Mouse (Mus musculus) cortical plate, adult 2 months (tissue): ENCODE data around the gene Diras2.

ENCODE experiments used
- CTCF ChIP-seq: fragments of 200-500 bp; IDR thresholded peaks from 2 replicates; pipeline ENCODE4 v1.5.1; 2011; ENCODE audit warnings: mild to moderate bottlenecking, control low read depth, low read length; ENCODE audit not compliant: insufficient read depth; ENCODE audit errors: extremely low read depth
- POLR2A ChIP-seq: fragments of 200-500 bp; IDR thresholded peaks from 2 replicates; pipeline ENCODE4 v1.6.1; 2011; ENCODE audit warnings: mild to moderate bottlenecking, low read length, control low read depth; ENCODE audit not compliant: insufficient read depth; ENCODE audit errors: extremely low read depth

GRCm38 (mm10) chr13:52488821-52489220, 42.3 kb downstream of the Diras2 start:
- no peak for TF ChIP-seq POLR2A
- TF ChIP-seq CTCF = no peak
